Mouse (Mus musculus) cortical plate, adult 2 months (tissue): ENCODE results near the gene Cys1. TPM values are rescaled to one million over a fixed set of nuclear protein-coding genes. Genes with fewer than 3 reads are reported as not detected.

Experiments
- H3K27ac ChIP-seq: fragments of 200-500 bp; 2 replicates; pipeline ENCODE4 v1.5.1; 2012; ENCODE audit warnings: low read length, control low read depth, inconsistent platforms; ENCODE audit not compliant: insufficient read depth
- H3K4me1 ChIP-seq: fragments of 200-500 bp; 2 replicates; pipeline ENCODE4 v1.6.1; 2011; ENCODE audit warnings: low read length; ENCODE audit not compliant: control insufficient read depth, insufficient read depth
- H3K4me3 ChIP-seq: fragments of 200-500 bp; 2 replicates; pipeline ENCODE4 v1.5.1; 2011; ENCODE audit warnings: mild to moderate bottlenecking, low read length, control low read depth; ENCODE audit not compliant: insufficient read depth
- CTCF ChIP-seq: fragments of 200-500 bp; IDR thresholded peaks from 2 replicates; pipeline ENCODE4 v1.5.1; 2011; ENCODE audit warnings: mild to moderate bottlenecking, control low read depth, low read length; ENCODE audit not compliant: insufficient read depth; ENCODE audit errors: extremely low read depth
- POLR2A ChIP-seq: fragments of 200-500 bp; IDR thresholded peaks from 2 replicates; pipeline ENCODE4 v1.6.1; 2011; ENCODE audit warnings: mild to moderate bottlenecking, low read length, control low read depth; ENCODE audit not compliant: insufficient read depth; ENCODE audit errors: extremely low read depth
- polyA plus RNA-seq: library from polyadenylated mRNA; depleted of rRNA; stranded (reverse); fragments of >200 nt; gene quantifications from 2 replicates; pipeline ENCODE4 v1.2.3, GENCODE M21; 2012; rRNA removed

The Cys1 gene
- 13.7 and 14.7 TPM in 2 replicates for polyA plus RNA-seq

DNA sequence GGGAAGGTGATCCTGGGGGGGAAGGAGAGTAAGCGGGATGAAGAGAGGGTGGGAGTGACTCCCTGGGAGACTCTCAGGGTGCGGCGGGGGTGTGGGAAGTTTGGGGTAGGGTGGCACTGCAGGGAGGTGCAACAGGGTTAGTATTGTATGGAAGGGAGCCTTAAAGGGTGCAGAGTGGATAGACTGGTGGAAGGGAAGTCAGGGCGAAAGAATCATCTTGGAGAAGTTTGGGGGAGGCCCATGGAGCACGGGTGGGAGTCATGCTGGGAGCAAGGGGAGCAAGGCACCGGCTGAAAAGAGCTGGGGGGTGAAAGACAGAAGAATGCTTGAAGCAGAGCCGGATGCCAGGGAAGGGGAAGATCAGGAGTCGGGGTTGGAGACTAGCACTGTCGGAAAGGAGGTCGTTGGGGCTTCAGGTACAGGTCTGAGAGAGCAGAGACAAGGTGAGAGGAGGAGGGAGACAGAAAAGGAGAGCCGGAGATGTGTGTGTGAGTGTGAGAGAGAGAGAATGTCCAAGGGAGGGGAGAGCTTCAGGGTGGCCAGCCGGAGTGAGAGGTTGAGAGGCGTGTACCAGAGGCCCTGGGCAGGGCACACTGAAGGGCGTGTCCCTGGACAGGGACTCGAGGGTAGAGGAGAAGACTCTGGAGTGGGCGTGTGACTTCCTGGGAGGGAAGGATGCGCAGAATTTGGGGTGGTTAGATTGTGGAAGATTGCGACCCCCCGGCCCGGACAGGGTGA is at the start of gene Cys1:
TSS of gene Cys1 (minus strand) at position 528 of the 738 bp plus-strand sequence.
- Histone ChIP-seq H3K27ac (peak within 1 kb of the TSS; percentile 83), H3K4me3 (peak within 1 kb of the TSS; percentile 28), H3K4me1 (peaks cover 6% of the 10 kb centered on the region)
- TF ChIP-seq POLR2A (no peak), CTCF (no peak)

DNA sequence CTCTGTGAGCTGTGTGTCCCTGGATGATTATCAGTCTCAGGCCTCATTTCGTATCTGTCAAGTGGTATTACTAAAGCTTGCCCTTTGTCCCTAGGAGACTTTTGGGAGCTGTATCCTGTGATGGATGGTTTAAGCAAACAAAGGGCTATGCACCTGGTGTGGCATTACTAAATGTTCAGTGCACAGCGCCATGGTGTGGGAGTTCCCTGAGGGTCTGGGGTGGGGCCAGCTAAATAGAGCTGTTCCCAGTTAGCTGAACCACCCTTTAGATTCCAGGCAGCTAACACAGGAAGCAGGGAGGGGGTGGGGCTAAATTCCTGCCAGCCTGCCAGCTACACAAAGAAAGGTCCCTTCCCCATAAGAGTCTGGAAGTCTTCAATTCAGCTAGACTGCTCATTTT is 42.8 kb upstream of the Cys1 start:
- TF ChIP-seq POLR2A (no peak), CTCF (no peak)
- Histone ChIP-seq H3K4me1 (no peaks in the 10 kb centered on the region), H3K27ac (no peak overlapping the region), H3K4me3 (no peak overlapping the region)

DNA sequence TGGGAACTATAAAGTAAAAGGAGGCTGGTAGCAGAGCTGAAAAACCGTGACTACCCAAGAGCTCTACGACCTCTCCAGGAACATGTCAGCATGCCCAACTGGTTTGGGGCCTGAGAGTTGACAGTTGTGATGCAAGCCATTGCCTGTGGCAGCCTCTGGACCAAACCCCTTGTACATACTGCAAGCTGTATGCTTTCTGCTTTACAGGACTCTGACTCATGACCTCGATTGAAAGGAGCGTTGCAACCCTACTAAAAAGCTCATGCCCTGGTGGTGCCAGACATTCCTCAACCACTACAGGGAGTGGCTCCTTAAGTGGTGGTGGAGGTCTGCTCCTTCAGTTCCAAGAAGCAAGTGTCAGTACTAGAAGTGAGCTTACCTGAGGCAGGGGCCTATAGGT is 42.2 kb upstream of the Cys1 start:
- H3K4me3 ChIP-seq: no peak overlapping the region
- no peak overlapping the region for H3K27ac ChIP-seq
- TF ChIP-seq POLR2A (no peak), CTCF (no peak)
- H3K4me1 ChIP-seq: no peaks in the 10 kb centered on the region

DNA sequence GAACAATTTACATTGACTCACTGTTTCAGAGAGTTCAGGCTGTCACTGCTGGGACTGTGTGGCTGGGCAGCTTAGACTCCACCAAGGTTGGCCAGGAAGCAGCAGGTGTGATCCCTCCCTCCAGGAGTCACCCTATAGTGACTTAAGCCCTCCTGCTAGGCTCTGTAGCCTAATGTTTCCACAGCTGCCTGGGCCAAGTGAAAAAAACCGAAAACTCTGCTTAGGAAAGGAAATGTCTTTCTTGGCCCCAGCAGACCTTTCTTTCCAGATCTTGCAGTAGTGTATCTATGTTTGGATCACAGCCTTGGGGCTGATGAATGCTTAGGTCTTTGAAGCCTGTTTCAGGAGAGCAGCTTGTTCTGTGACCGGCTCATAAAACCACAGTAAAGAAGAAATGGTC is 41.8 kb upstream of the Cys1 start:
- no peak for TF ChIP-seq POLR2A
- TF ChIP-seq CTCF: no peak
- no peak overlapping the region for H3K27ac ChIP-seq

DNA sequence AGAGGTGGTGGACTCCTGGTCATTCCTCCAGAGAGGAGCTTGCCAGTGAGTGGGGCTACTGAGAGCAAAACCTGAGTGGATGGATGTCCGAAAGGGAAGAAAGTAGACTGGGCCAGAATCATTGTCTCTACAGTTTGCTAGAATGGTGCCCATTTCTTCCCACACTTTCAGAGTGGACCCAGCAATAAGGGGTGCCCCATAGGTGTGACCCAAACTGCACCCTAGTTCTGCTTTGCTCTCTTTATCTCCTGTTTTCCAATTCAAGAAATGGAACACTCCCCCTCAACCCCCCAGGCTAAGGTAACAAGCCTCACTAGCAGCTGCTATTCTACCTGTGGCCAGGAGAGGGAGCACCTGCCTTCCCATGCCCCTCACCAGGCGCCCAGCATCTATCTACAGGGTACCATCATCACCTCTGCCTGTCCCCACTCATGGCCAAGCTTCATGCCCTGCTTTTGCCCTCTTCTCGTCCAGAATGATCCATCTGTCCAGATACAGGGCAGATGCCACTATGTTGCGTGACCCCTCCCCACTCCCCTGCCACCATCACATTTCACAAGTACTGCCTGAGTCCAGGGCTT is 35.2 kb upstream of the Cys1 start:
- H3K27ac ChIP-seq: no peak overlapping the region
- TF ChIP-seq POLR2A (no peak), CTCF (peak; percentile 72)
- no peaks in the 10 kb centered on the region for H3K4me1 ChIP-seq
- H3K4me3 ChIP-seq: no peak overlapping the region

More for the DNA sequence above, 41.8 kb upstream of the Cys1 start:
- Histone ChIP-seq H3K4me3 (no peak overlapping the region), H3K4me1 (no peaks in the 10 kb centered on the region)

DNA sequence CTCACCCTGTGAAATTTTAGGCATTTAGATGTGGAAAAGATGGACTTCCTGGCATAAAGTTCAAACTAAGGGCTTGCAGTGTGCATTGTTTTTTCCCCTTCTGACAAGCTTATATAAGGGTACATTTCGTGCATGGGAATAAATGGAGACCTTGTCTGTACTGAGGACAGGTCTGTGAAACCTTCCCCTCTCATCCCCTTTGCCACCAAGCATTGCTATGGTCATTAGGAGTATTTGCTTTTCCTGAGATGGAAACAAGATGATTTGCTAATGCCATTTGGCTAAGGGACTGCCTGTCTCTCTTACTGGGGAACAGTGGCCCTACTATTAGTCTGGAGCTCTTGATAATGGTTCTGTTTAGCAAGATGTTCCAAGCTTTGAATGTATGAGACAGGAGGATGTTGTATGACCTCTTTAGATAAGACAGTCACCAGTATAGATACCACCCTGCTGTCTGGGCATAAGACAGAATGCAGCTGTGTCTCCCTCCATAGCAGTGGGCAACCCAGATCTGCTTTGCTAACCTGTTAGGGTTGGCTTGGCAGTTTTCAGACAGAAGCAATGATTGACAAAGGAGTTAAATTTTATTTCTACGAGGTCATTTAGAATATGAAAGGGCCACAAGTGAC is 33.8 kb upstream of the Cys1 start:
- TF ChIP-seq CTCF: no peak
- TF ChIP-seq POLR2A: no peak
- no peaks in the 10 kb centered on the region; the same call in 1 of the 2 replicates for H3K4me1 ChIP-seq
- H3K27ac ChIP-seq: no peak overlapping the region
- no peak overlapping the region for H3K4me3 ChIP-seq

DNA sequence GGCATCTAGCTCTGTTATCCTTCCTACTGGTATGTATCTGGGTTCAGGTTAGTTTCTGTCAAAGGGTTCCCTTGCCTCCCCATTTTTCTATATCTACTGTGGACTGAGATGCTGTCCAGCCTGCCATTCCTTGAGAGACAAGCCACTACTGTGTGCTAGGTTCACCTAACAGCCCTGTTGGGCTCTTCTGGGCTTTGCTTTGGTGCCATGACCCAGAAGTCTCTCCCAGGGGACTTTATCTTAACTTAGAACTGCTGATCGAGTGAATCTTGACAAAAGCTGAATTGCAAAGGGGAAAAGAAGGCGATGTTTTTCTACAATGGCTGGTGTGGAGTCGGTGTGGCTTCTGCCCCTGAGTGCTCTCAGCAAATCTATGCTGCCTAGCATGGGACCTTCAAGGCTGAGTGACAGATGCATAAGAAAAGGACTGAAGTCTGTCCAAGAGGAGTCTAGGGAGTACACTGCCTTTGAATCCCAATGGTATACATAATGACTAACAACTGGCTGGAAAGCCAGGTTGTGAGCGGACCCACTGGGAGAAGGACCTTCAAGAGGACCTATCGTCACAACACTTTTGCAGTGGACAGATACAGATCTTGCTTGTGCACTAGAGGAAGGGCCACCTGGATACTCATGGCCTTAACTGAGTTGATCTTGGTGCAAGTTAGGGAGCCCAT is 33.1 kb upstream of the Cys1 start:
- no peak for TF ChIP-seq POLR2A
- no peak for TF ChIP-seq CTCF
- H3K4me1 ChIP-seq: no peaks in the 10 kb centered on the region; the same call in 1 of the 2 replicates
- H3K4me3 ChIP-seq: no peak overlapping the region
- no peak overlapping the region for H3K27ac ChIP-seq

DNA sequence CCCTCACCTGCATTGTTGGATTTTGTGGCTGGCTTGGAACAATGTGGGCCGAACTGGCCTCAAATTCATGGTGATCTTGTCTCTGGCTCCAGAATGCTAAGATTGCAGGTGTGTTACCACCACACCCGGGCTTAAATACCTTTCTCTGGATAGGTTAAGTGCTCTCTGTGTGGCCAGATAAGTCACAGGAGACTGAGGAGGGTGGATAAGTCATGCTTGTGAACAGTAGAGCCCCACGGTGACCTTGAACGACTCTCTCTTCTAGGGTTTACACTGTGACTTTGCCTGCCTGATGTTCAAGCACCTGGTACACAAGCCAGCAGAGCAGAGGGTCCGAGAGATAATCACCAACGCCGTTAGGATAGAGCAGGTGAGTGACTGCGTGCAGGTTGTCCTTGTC is 30.8 kb upstream of the Cys1 start:
- no peak overlapping the region for H3K27ac ChIP-seq
- no peaks in the 10 kb centered on the region; the same call in 1 of the 2 replicates for H3K4me1 ChIP-seq
- TF ChIP-seq POLR2A: no peak
- TF ChIP-seq CTCF: no peak
- H3K4me3 ChIP-seq: no peak overlapping the region

DNA sequence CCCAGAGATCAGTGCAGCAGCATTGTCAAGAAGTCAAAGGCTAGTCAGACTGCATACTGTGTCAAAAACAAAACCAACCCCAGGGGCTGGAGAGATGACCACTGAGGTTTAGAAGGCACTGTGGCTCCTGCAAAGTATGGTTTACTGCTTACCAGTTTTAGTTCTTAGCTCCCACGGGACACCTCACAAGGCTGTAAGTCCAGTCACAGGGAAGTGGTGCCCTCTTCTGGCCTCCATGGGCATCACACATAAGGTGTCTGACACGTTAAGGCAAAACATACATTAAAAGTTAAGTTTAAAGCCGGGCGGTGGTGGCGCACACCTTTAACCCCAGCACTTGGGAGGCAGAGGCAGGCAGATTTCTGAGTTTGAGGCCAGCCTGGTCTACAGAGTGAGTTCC is 29.1 kb upstream of the Cys1 start:
- Histone ChIP-seq H3K4me3 (no peak overlapping the region), H3K4me1 (no peaks in the 10 kb centered on the region; the same call in 1 of the 2 replicates), H3K27ac (no peak overlapping the region)
- TF ChIP-seq CTCF (peak; percentile 50), POLR2A (no peak)
